Mouse (Mus musculus) gastrocnemius, postnatal 25 days (tissue): Measurements from ENCODE around the gene Mrpl19. TPM values are rescaled to one million over a fixed set of nuclear protein-coding genes. Genes with fewer than 3 reads are reported as not detected.

Experiments
- DNase-seq: peaks from one replicate; pipeline ENCODE4 v3.0.0; 2022
- total RNA-seq, 2 experiments: library from RNA; stranded (reverse); gene quantifications; 1 replicate in 1 of 2; 2 replicates in 1 of 2; pipeline ENCODE4 v1.2.3; 2021

Mrpl19 gene
- total RNA-seq, 2 experiments from 2014 or later, result 21.0 to 22.6 TPM

DNA sequence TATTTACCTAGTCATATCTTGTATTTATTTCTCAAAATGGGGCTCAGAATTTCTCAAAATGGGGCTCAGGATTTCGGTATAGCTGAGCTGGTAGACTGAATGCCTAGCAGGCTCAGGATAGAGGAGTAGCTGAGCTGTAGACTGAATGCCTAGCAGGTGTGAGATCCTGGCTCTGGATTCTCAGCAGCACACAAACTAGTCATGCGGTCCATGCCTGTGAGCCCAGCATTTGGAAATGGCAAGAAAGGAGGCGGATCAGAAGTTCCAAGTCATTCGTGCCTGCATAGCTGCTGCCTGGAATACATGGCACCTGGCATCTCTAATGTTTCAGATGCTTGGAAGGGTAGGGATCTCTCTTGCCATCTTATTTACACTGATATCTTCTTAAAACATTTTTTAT, 36.4 kb downstream of the Mrpl19 start:
- DNase-seq, result no peak

DNA sequence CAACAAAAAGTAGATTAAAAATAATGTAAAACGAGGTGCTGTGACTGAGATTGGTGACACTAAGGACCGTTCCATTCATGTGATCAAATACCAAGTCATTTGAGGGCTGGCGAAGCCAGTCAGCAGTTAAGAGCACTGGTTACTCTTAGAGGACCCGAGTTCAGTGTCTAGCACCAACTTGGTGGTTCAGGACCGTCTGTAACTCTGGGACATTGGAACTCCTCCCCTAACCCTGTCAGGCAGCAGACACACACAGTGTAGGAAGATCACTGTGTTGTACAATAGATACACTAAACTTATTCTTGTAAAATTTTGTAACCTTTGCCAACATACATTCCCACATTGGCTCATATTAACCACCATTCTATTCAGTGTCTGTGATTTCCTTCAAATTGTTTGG, 41.5 kb downstream of the Mrpl19 start:
- DNase-seq, result no peak

DNA sequence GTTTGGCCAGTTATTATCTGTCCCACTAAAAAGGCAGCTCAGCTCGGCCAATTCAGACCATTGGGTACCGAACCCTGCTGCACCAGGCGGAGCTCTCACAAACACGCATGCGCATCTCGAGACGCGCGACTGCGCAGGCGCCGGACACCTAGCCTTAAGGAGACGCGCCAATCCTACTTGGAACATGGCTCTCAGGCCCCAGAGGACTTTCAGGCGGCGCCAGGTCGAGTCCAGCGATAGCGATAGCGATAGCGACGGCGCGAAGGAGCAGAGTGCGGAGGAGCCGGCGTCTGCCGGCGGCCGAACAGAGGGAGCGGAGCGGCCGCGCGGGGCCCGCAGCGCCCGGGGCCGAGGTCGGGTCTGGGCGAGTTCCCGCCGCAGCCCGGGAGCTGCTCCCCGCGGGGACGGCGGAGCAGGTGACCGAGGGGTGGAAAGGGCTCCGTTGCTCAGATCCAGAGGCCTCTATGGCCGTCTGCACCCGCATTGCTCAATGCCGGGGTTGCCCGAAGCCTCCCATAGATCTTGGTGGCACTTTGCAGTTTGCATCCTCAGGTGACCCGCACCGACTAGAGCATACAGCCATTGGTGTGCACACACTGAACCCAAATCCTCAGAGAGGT, 42.1 kb downstream of the Mrpl19 start, which contains the start of gene Gcfc2:
Gcfc2 (plus strand) TSS at position 147 of the 620 bp plus-strand sequence.
- peak; percentile 88 for DNase-seq

DNA sequence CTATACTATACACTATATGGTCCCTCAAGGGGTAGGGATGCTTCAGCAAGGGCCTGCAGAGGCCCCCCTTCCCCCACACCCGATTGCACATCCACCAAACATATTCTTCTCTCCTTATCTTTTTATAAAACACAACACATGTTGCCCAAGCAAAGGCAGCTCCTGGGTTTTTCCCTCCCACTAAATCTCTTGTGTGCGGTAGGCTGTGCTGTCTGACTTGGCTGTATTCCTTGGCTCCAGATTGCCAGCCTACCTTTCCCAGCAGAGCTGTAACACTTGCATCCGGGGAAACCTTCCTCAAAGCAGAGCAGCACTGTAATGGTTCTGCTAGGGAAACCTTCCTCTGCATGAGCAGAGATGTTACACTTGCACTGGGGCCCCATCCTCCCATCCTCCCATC, 53.6 kb downstream of the Mrpl19 start:
- DNase-seq, result no peak

DNA sequence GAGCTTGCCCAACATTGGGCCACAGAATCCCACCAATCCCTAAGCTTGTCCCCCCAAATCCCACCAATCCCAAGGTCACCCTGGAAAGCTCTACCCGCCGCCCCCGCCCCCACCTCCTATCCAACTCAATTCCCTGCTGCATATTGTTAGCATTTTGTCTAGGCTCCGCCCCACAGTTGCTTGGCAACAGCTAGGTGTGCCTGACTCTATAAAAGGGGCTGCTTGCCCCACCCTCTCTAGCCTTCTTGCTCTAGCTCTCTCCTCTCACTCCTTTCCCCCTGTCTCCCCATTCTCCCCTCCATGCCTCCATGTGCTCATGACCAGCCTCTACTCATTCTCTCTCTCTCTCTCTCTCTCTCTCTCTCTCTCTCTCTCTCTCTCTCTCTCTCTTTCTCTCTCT, 54.0 kb downstream of the Mrpl19 start:
- no peak for DNase-seq

DNA sequence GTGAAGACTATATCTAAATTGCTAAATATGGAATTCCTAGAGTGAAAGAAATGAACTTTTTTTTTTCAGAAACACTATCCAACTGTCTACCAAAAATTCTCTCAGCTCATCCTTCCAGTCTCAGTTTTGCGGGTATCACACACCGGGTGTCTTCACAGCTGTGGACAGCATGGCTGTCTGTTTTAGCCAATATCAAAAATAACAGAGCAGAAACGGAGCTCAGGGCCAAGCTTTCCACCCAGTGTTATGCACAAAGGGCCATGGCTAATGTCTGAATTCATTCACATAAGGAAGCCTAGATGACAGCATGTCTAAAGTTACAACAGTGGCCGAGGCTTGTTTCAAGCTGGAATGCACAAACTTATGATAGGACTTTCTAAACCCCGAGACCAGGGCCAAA, 54.5 kb downstream of the Mrpl19 start:
- DNase-seq, result no peak

DNA sequence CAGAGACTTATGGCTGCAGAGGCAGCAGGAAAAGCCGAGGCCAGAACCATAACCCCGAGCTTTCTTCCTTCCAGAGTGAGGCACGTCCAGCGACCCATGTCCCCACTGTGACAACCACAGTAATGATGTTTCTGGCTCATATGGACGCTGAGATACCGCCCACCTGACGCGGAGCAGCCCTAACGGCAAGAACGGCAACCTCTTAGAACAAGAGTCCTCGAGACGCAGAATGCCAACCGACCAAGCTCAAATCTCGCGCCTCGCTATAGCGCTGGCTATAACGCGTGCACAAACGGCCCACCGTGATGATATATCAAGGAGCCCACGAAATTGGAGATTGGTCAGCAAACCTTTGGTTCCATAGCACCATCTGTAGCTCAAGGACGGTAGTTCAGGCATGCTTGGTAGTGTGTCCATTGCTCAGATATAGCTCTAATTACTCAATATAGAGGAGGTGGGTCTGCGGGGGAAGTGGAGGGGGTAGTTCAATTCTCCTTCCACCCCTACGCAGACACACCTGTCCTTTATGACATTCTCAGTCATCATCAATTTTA, 55.4 kb downstream of the Mrpl19 start:
- DNase-seq, result no peak

Other genes with a start within 250 kb of the Mrpl19 start
- gene Gcfc2, start 42.3 kb downstream of the Mrpl19 start, total RNA-seq, result 1 to 10 TPM; 2.7 to 3.5 TPM
- gene Eva1a, start 75.1 kb upstream of the Mrpl19 start, total RNA-seq, result 1 to 10 TPM in 1 of 2 experiments, under 1 TPM in 1; 0.69 to 1.3 TPM